Mouse (Mus musculus): ENCODE measurements around the gene Tppp3.

GRCm38 (mm10) chr8:105446127-105446552 lies 25.2 kb downstream of the Tppp3 start:
- TF ChIP-seq POLR2A (IDR thresholded peaks at IDR 0.05; ENCODE audit: borderline replicate concordance, extremely low read depth, low read depth, low read length), result no peak
- no peak for TF ChIP-seq CTCF (IDR thresholded peaks at IDR 0.05; ENCODE audit: insufficient read depth, low read length)
